Comparison of ENCODE assay signal across 8 mouse cellular contexts in the genomic region with DNA sequence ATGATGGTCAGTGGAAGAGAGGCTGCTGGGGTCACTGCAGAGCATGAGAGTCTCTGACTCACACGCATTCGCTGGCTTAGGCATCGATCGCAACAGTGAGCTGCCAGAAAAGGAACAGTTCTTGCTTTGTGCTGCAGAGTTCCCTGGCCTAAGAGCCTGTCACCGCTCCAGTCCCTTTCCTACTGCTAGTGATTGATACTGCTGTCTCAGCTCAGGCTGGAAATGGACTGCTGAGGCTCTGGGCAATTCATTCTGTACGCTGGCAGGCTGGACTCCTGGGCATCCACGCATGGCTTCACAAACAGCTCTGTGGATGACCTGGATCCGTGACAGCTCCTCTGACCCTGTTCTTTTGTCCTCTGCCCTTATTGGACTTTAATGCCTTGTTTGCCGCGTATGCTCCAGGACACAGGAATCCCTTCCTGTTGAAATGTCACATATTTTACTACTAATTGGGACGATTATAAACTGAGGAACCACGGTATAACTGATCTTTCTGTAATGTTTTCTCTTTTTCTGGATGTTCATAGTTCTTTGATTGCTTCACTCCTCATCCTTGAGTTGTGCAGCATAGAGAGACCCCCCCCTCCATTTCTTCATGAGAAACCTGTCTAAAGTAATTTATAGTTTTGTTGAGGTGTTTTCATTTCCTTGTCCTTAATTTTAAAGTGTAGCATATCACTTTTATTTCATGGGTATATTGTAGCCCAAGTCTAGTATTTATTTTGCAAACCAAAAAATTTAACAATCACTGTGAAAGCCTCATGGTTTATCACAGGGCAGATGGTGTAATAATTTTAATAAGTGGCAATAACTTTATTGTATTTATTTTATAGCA.
A peak's percentile ranks its signal among the peaks of the same experiment; 100 is the strongest.
DNase-seq lines count a peak whose midpoint lies in the region; ATAC-seq and TF ChIP-seq lines count a peak whose summit lies in the region.

No protein-coding gene starts in this region.

- WGBS in forebrain, postnatal 0 days = 16% methylated on average over 12 of the region's 12 CpGs
- WGBS in lung, embryonic 16.5 days = 39% methylated on average over 12 of the region's 12 CpGs

- H3K9me3 ChIP-seq in forebrain, postnatal 0 days (ENCODE audit: low read length) = no peaks in the 10 kb centered on the region
- H3K9me3 ChIP-seq in lung, embryonic 16.5 days (ENCODE audit: control insufficient read depth, low read length) = no peaks in the 10 kb centered on the region

- H3K4me3 ChIP-seq in forebrain, postnatal 0 days (ENCODE audit: low read depth, low read length) = no peak overlapping the region
- H3K4me3 ChIP-seq in lung, embryonic 16.5 days (ENCODE audit: low read length) = no peak overlapping the region

- intact Hi-C loops in heart, postnatal 14 days (cut with DNase I) = loop anchor here (5.0 kb wide), 2 partner anchors 47 to 98 kb away; partner anchors contain the start of gene Camk2d

- peak; percentile 97 for DNase-seq in Muller cell, postnatal 12 days (ENCODE audit: inconsistent ontology term)
- peak; percentile 80 to 86 for DNase-seq in cerebellum, adult 18-20 months
- peak; percentile 70 for DNase-seq in forebrain, postnatal 0 days
- DNase-seq in heart, postnatal 14 days = peak; percentile 67 to 75
- DNase-seq in kidney, postnatal 36 days = peak; percentile 89 to 95
- peak; percentile 85 for DNase-seq in retina, embryonic 14.5 days (ENCODE audit: low spot score)
- no peak for DNase-seq in thymus, postnatal 14 days

- no peaks in the 10 kb centered on the region for H3K36me3 ChIP-seq in forebrain, postnatal 0 days (ENCODE audit: insufficient read depth)
- H3K36me3 ChIP-seq in lung, embryonic 16.5 days (ENCODE audit: control insufficient read depth, insufficient read depth, low read length) = no peaks in the 10 kb centered on the region

- peak overlapping the region; percentile 50; the same call in 1 of the 2 replicates for H3K27ac ChIP-seq in forebrain, postnatal 0 days (ENCODE audit: low read depth, low read length)
- peak overlapping the region; percentile 5; the same call in 1 of the 2 replicates for H3K27ac ChIP-seq in lung, embryonic 16.5 days (ENCODE audit: low read length)

- no peaks in the 10 kb centered on the region for H3K27me3 ChIP-seq in forebrain, postnatal 0 days (ENCODE audit: insufficient read depth, low read length)
- no peaks in the 10 kb centered on the region for H3K27me3 ChIP-seq in lung, embryonic 16.5 days (ENCODE audit: control insufficient read depth, insufficient read depth, low read depth, low read length)

- ATAC-seq in forebrain, postnatal 0 days = peak; percentile 94
- ATAC-seq in lung, embryonic 16.5 days (ENCODE audit: low read depth) = peak; percentile 32; the same call in 1 of the 2 replicates

- H3K4me1 ChIP-seq in forebrain, postnatal 0 days (ENCODE audit: insufficient read depth) = no peaks in the 10 kb centered on the region
- peaks cover 20% of the 10 kb centered on the region for H3K4me1 ChIP-seq in lung, embryonic 16.5 days (replicated peaks; ENCODE audit: control insufficient read depth, insufficient read depth, low read length)

- no peak overlapping the region for H3K9ac ChIP-seq in forebrain, postnatal 0 days
- H3K9ac ChIP-seq in lung, embryonic 16.5 days (ENCODE audit: low read length) = peak overlapping the region; percentile 9; the same call in 1 of the 2 replicates

- H3K4me2 ChIP-seq in forebrain, postnatal 0 days (ENCODE audit: low read depth) = 0 out of 2 replicates have a peak overlapping the region, but pooled peaks have one; percentile 5
- H3K4me2 ChIP-seq in lung, embryonic 16.5 days (ENCODE audit: low read depth, low read length) = no peak overlapping the region

- TF ChIP-seq CTCF in forebrain, postnatal 0 days (IDR thresholded peaks at IDR 0.05; ENCODE audit: low read depth) = no peak
